9 mouse cellular contexts compared by ENCODE assay signal in the genomic region with DNA sequence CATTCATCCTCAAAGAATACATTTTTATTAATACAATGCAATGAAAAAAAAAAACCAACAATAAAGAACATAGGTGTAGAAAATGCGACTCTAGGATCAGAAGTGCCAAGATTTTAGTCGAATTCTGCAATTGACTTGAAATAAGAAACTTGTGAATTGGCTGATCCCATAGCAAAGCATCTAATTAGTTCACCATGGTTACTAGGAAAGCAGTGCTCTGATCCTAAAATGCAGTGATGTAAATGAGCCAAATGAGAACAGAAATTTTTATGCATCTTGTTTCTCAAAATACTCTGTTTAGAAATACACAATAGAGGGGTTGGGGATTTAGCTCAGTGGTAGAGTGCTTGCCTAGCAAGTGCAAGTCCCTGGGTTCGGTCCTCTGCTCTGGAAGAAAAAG. TPM values are rescaled to one million over a fixed set of nuclear protein-coding genes. Genes with fewer than 3 reads are reported as not detected.
A peak's percentile ranks its signal among the peaks of the same experiment; 100 is the strongest.
DNase-seq lines count a peak whose midpoint lies in the region; ATAC-seq and TF ChIP-seq lines count a peak whose summit lies in the region.
"Had no signal": no experiment of that assay in that cellular context is flagged by ENCODE, and none has a peak within 500 bp of the region (broad histone marks: within the 10 kb centered on the region; RNA-seq: fewer than 3 reads in every experiment).

No protein-coding gene starts in this region.

- TF ChIP-seq CTCF in stomach, postnatal 0 days (IDR thresholded peaks at IDR 0.05; ENCODE audit: low read depth) = no peak

- H3K27ac ChIP-seq in heart, embryonic 16.5 days (ENCODE audit: low read length) = peak overlapping the region; percentile 92; the same call in 1 of the 2 replicates
- no peak overlapping the region for H3K27ac ChIP-seq in neural tube, embryonic 12.5 days
- no peak overlapping the region for H3K27ac ChIP-seq in limb, embryonic 13.5 days
- H3K27ac ChIP-seq in stomach, postnatal 0 days (replicated peaks) = peak overlapping the region; percentile 87

- H3K4me1 ChIP-seq in heart, embryonic 16.5 days (ENCODE audit: control insufficient read depth, insufficient read depth, low read length) = peaks cover 10% of the 10 kb centered on the region
- peaks cover 12% of the 10 kb centered on the region for H3K4me1 ChIP-seq in neural tube, embryonic 12.5 days
- peaks cover 20% of the 10 kb centered on the region for H3K4me1 ChIP-seq in limb, embryonic 13.5 days
- H3K4me1 ChIP-seq in stomach, postnatal 0 days (replicated peaks; ENCODE audit: control insufficient read depth, insufficient read depth) = no peaks in the 10 kb centered on the region

- H3K9me3 ChIP-seq in heart, embryonic 16.5 days (replicated peaks; ENCODE audit: control insufficient read depth, low read length) = no peaks in the 10 kb centered on the region
- H3K9me3 ChIP-seq in neural tube, embryonic 12.5 days = no peaks in the 10 kb centered on the region
- H3K9me3 ChIP-seq in limb, embryonic 13.5 days = no peaks in the 10 kb centered on the region
- no peaks in the 10 kb centered on the region for H3K9me3 ChIP-seq in stomach, postnatal 0 days (ENCODE audit: control insufficient read depth, low read length)

- H3K4me3 ChIP-seq in heart, embryonic 16.5 days (ENCODE audit: low read length) = no peak overlapping the region
- H3K4me3 ChIP-seq in neural tube, embryonic 12.5 days = no peak overlapping the region
- peak overlapping the region; percentile 73; the same call in 1 of the 2 replicates for H3K4me3 ChIP-seq in limb, embryonic 13.5 days
- H3K4me3 ChIP-seq in stomach, postnatal 0 days (ENCODE audit: low read depth, low read length) = no peak overlapping the region

- no peak for TF ChIP-seq EP300 in stomach, postnatal 0 days (optimal IDR thresholded peaks at IDR 0.05)

- no peaks in the 10 kb centered on the region for H3K27me3 ChIP-seq in heart, embryonic 16.5 days (ENCODE audit: control insufficient read depth, insufficient read depth, low read length)
- H3K27me3 ChIP-seq in neural tube, embryonic 12.5 days (replicated peaks) = no peaks in the 10 kb centered on the region
- H3K27me3 ChIP-seq in limb, embryonic 13.5 days = no peaks in the 10 kb centered on the region
- H3K27me3 ChIP-seq in stomach, postnatal 0 days (ENCODE audit: control insufficient read depth, insufficient read depth, low read length) = no peaks in the 10 kb centered on the region

- H3K9ac ChIP-seq in heart, embryonic 16.5 days (ENCODE audit: low read length) = no peak overlapping the region
- no peak overlapping the region for H3K9ac ChIP-seq in neural tube, embryonic 12.5 days
- no peak overlapping the region for H3K9ac ChIP-seq in limb, embryonic 13.5 days
- no peak overlapping the region for H3K9ac ChIP-seq in stomach, postnatal 0 days (ENCODE audit: low read length)

- no peak for DNase-seq in heart, adult 8-10 months (ENCODE audit: low spot score)
- no peak for DNase-seq in neural tube, embryonic 10.5 days (ENCODE audit: extremely low spot score, low spot score)
- no peak for DNase-seq in stomach, postnatal 0 days (ENCODE audit: low spot score)
- no peak for DNase-seq in cerebellum, postnatal 10 days
- DNase-seq in kidney, adult 11 months = no peak
- DNase-seq: cerebellum, adult 11-12 months had no signal

- H3K36me3 ChIP-seq in heart, embryonic 16.5 days (ENCODE audit: control insufficient read depth, insufficient read depth) = peaks cover 3% of the 10 kb centered on the region; the same call in 1 of the 2 replicates
- no peaks in the 10 kb centered on the region; the same call in 1 of the 2 replicates for H3K36me3 ChIP-seq in neural tube, embryonic 12.5 days
- H3K36me3 ChIP-seq in limb, embryonic 13.5 days = 0 out of 2 replicates have a peak, but pooled peaks cover 7% of the 10 kb centered on the region
- H3K36me3 ChIP-seq in stomach, postnatal 0 days (ENCODE audit: control insufficient read depth, insufficient read depth, low read length) = no peaks in the 10 kb centered on the region

- no peak overlapping the region for H3K4me2 ChIP-seq in heart, embryonic 16.5 days (ENCODE audit: low read depth, low read length)
- H3K4me2 ChIP-seq in neural tube, embryonic 12.5 days (replicated peaks) = peak overlapping the region; percentile 73; the same call in 1 of the 2 replicates
- peak overlapping the region; percentile 80 for H3K4me2 ChIP-seq in limb, embryonic 13.5 days (replicated peaks)
- no peak overlapping the region; the same call in 1 of the 2 replicates for H3K4me2 ChIP-seq in stomach, postnatal 0 days (replicated peaks; ENCODE audit: low read depth)

- 91% methylated on average over 3 of the region's 3 CpGs for WGBS in heart, embryonic 16.5 days
- WGBS in neural tube, embryonic 12.5 days = 89% methylated on average over 3 of the region's 3 CpGs
- WGBS in limb, embryonic 13.5 days = 85% methylated on average over 3 of the region's 3 CpGs
- 86% methylated on average over 3 of the region's 3 CpGs for WGBS in stomach, postnatal 0 days

- ATAC-seq in heart, embryonic 16.5 days (replicated peaks; ENCODE audit: extremely low read depth, insufficient read depth, low FRiP score) = no peak
- ATAC-seq in neural tube, embryonic 12.5 days (ENCODE audit: low FRiP score, low read depth) = no peak
- no peak for ATAC-seq in limb, embryonic 13.5 days (ENCODE audit: low FRiP score, low read depth)
- ATAC-seq in stomach, postnatal 0 days (ENCODE audit: low FRiP score, low TSS enrichment) = no peak

RNA-seq across cellular contexts. Expression of gene Tomm7, which starts 1.2 kb away (rescaled TPM):
- 85.5 and 93.8 TPM in 2 replicates for polyA plus RNA-seq in heart, embryonic 16.5 days (2015; fragmentation: Nextera tagmentation; extraction: Ambion mirVana)
- total RNA-seq in heart, adult 8-10 months (2022) = 100 to 1,000 TPM in 2 of 4 experiments, 10 to 100 TPM in 2; 97.9 to 120 (median 104) TPM
- 104 and 113 TPM in 2 replicates for polyA plus RNA-seq in neural tube, embryonic 12.5 days (2016; fragmentation: Nextera tagmentation; extraction: Ambion mirVana)
- polyA plus RNA-seq in limb, embryonic 13.5 days (2015; fragmentation: Nextera tagmentation; extraction: Ambion mirVana) = 107 and 108 TPM in 2 replicates
- 111 and 117 TPM in 2 replicates for polyA plus RNA-seq in stomach, postnatal 0 days (2015; fragmentation: Nextera tagmentation; extraction: Ambion mirVana)

RNA-seq across cellular contexts. Expression of gene Rint1, which starts 57.6 kb away (rescaled TPM):
- polyA plus RNA-seq in heart, embryonic 16.5 days (2015; fragmentation: Nextera tagmentation; extraction: Ambion mirVana) = 24.8 and 27.3 TPM in 2 replicates
- total RNA-seq in heart, adult 8-10 months (2022) = 10 to 100 TPM; 12.4 to 14.8 (median 13.6) TPM
- polyA plus RNA-seq in neural tube, embryonic 12.5 days (2016; fragmentation: Nextera tagmentation; extraction: Ambion mirVana) = 35.5 and 40.9 TPM in 2 replicates
- polyA plus RNA-seq in limb, embryonic 13.5 days (2015; fragmentation: Nextera tagmentation; extraction: Ambion mirVana) = 45.2 and 46.8 TPM in 2 replicates
- 28.9 and 30.0 TPM in 2 replicates for polyA plus RNA-seq in stomach, postnatal 0 days (2015; fragmentation: Nextera tagmentation; extraction: Ambion mirVana)

Comparison
In these comparisons a context has a peak if more than half of its experiments do, and no peak if none do; other contexts are left out.
1. H3K27ac ChIP-seq: peak in heart, embryonic 16.5 days (single experiment) and stomach, postnatal 0 days (single experiment); none in neural tube, embryonic 12.5 days (single experiment) and limb, embryonic 13.5 days (single experiment).
2. H3K4me2 ChIP-seq: peak in neural tube, embryonic 12.5 days (single experiment) and limb, embryonic 13.5 days (single experiment); none in heart, embryonic 16.5 days (single experiment) and stomach, postnatal 0 days (single experiment).